Mouse (Mus musculus): Measurements from ENCODE around the gene Lpar6.

DNA sequence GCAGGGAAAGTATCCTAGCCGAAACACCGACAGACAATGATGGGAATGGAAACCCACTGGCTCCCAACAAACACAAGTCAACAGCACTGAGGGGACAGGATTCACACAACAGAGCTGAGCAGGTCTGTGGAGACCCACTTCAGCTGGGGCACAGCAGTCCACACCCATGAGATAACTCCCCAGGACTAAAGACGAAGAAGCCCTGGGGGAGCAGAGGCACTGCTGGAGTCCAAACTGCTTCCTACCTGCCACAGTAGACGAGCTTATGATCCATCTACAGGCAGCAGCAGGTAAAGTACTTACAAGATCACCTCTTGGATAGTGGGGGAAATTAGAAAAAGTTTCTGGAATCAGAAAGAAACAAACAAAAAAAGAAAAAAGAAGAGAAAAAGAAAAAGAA is 16.7 kb downstream of the Lpar6 start:
- TF ChIP-seq POLR2A (IDR thresholded peaks at IDR 0.05; ENCODE audit: low read depth, low read length) (no peak), CTCF (IDR thresholded peaks at IDR 0.05; ENCODE audit: borderline replicate concordance, insufficient read depth, low read length) (no peak)
